Mouse (Mus musculus): ENCODE measurements around the gene Cmss1. TPM values are rescaled to one million over a fixed set of nuclear protein-coding genes. Genes with fewer than 3 reads are reported as not detected.

The Cmss1 gene
- polyA plus RNA-seq, 1 experiment from 2014 or later = 51.4 TPM

DNA sequence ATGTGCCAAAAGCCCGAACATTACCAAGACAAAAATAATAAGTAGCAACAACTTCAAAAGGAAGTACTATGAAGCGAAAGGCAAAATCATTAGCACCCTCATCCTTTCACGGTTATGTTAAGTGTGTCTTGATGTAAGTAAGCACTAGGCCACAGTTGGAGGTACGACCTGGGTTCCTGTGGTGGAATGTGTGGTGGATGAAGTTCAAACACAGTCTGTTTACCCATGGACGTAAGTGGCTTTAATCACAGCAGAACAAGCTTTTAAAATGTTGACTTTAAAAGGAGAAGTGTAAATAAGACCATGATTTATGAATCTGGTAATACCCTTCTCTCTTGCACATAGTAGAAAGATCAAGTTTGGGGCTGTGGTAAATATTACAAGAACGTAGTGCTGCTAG lies 100.5 kb downstream of the Cmss1 start:
- WGBS = 50% methylated on average over 6 of the region's 6 CpGs
- no peak for ATAC-seq (ENCODE audit: low FRiP score, low TSS enrichment)
- no peak overlapping the region for H3K27ac ChIP-seq (ENCODE audit: low read length)

GRCm38 (mm10) chr16:57504728-57505127 lies 101.9 kb downstream of the Cmss1 start:
- H3K9me3 ChIP-seq (ENCODE audit: low read length) = no peaks in the 10 kb centered on the region
- H3K27ac ChIP-seq (ENCODE audit: low read length) = no peak overlapping the region
- 90% methylated on average over 4 of the region's 4 CpGs for WGBS
- H3K9ac ChIP-seq (replicated peaks; ENCODE audit: low read length) = no peak overlapping the region
- H3K4me3 ChIP-seq (ENCODE audit: low read length) = no peak overlapping the region
- H3K36me3 ChIP-seq (ENCODE audit: insufficient read depth, low read length) = no peaks in the 10 kb centered on the region
- no peak overlapping the region for H3K4me2 ChIP-seq (replicated peaks; ENCODE audit: low read depth, low read length)
- H3K4me1 ChIP-seq (ENCODE audit: insufficient read depth, low read length) = peaks cover 3% of the 10 kb centered on the region; the same call in 1 of the 2 replicates
- ATAC-seq (ENCODE audit: low FRiP score, low TSS enrichment) = no peak
- no peaks in the 10 kb centered on the region for H3K27me3 ChIP-seq (ENCODE audit: insufficient read depth, low read length)

More for the DNA sequence above, 100.5 kb downstream of the Cmss1 start:
- H3K4me3 ChIP-seq (ENCODE audit: low read length) = no peak overlapping the region
- H3K4me1 ChIP-seq (ENCODE audit: insufficient read depth, low read length) = peaks cover 3% of the 10 kb centered on the region; the same call in 1 of the 2 replicates
- no peak overlapping the region for H3K9ac ChIP-seq (replicated peaks; ENCODE audit: low read length)
- no peaks in the 10 kb centered on the region for H3K27me3 ChIP-seq (ENCODE audit: insufficient read depth, low read length)
- H3K4me2 ChIP-seq (replicated peaks; ENCODE audit: low read depth, low read length) = no peak overlapping the region
- no peaks in the 10 kb centered on the region for H3K9me3 ChIP-seq (ENCODE audit: low read length)
- no peaks in the 10 kb centered on the region for H3K36me3 ChIP-seq (ENCODE audit: insufficient read depth, low read length)

DNA sequence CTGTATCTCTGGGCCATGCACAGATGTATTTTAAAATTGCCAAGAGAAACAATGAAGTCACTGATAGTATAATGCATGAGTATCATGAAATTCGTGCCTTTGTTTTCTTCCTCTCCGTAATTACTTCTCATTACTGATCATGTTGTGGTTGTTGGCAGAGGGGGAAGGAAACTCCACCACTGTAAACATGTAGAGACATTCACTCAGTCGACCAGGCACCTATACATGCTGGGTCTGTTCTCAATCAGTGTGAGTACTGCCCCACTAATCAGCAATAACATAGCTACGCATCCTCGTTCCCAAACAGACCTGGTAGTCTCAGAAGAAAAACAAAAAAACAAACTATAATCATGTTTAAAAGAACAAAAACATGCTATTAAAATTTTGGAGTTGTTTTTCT lies 103.9 kb downstream of the Cmss1 start:
- ATAC-seq (ENCODE audit: low FRiP score, low TSS enrichment) = no peak
- Histone ChIP-seq H3K4me3 (ENCODE audit: low read length) (no peak overlapping the region), H3K27ac (ENCODE audit: low read length) (no peak overlapping the region), H3K9me3 (ENCODE audit: low read length) (no peaks in the 10 kb centered on the region), H3K4me1 (ENCODE audit: insufficient read depth, low read length) (peaks cover 3% of the 10 kb centered on the region; the same call in 1 of the 2 replicates), H3K27me3 (ENCODE audit: insufficient read depth, low read length) (no peaks in the 10 kb centered on the region), H3K36me3 (ENCODE audit: insufficient read depth, low read length) (no peaks in the 10 kb centered on the region), H3K9ac (replicated peaks; ENCODE audit: low read length) (no peak overlapping the region), H3K4me2 (replicated peaks; ENCODE audit: low read depth, low read length) (no peak overlapping the region)
- 67% methylated on average over 5 of the region's 5 CpGs for WGBS

- peaks cover 3% of the 10 kb centered on the region; the same call in 1 of the 2 replicates for H3K4me1 ChIP-seq (ENCODE audit: insufficient read depth, low read length)
- ATAC-seq (ENCODE audit: low FRiP score, low TSS enrichment) = no peak
- no peak overlapping the region for H3K9ac ChIP-seq (replicated peaks; ENCODE audit: low read length)
- 41% methylated on average over 2 of the region's 2 CpGs for WGBS
- no peaks in the 10 kb centered on the region for H3K27me3 ChIP-seq (ENCODE audit: insufficient read depth, low read length)
- no peak overlapping the region for H3K4me2 ChIP-seq (replicated peaks; ENCODE audit: low read depth, low read length)
- H3K9me3 ChIP-seq (ENCODE audit: low read length) = no peaks in the 10 kb centered on the region
- no peak overlapping the region for H3K27ac ChIP-seq (ENCODE audit: low read length)
- H3K4me3 ChIP-seq (ENCODE audit: low read length) = no peak overlapping the region
- no peaks in the 10 kb centered on the region for H3K36me3 ChIP-seq (ENCODE audit: insufficient read depth, low read length)
Measured at GRCm38 (mm10) chr16:57502230-57502629, 104.4 kb downstream of the Cmss1 start.

GRCm38 (mm10) chr16:57500851-57501250 lies 105.8 kb downstream of the Cmss1 start:
- H3K36me3 ChIP-seq (ENCODE audit: insufficient read depth, low read length) = no peaks in the 10 kb centered on the region
- no peak overlapping the region for H3K27ac ChIP-seq (ENCODE audit: low read length)
- no peak overlapping the region for H3K9ac ChIP-seq (replicated peaks; ENCODE audit: low read length)
- no peak for ATAC-seq (ENCODE audit: low FRiP score, low TSS enrichment)
- H3K4me1 ChIP-seq (ENCODE audit: insufficient read depth, low read length) = peaks cover 3% of the 10 kb centered on the region; the same call in 1 of the 2 replicates
- H3K9me3 ChIP-seq (ENCODE audit: low read length) = no peaks in the 10 kb centered on the region
- no peak overlapping the region for H3K4me3 ChIP-seq (ENCODE audit: low read length)
- 30% methylated on average over 3 of the region's 3 CpGs for WGBS
- H3K27me3 ChIP-seq (ENCODE audit: insufficient read depth, low read length) = no peaks in the 10 kb centered on the region
- H3K4me2 ChIP-seq (replicated peaks; ENCODE audit: low read depth, low read length) = no peak overlapping the region

GRCm38 (mm10) chr16:57496437-57497173 lies 110.1 kb downstream of the Cmss1 start:
- 79% methylated on average over 10 of the region's 10 CpGs for WGBS
- no peaks in the 10 kb centered on the region for H3K36me3 ChIP-seq (ENCODE audit: insufficient read depth, low read length)
- H3K27me3 ChIP-seq (ENCODE audit: insufficient read depth, low read length) = no peaks in the 10 kb centered on the region
- no peak overlapping the region for H3K4me3 ChIP-seq (ENCODE audit: low read length)
- H3K4me2 ChIP-seq (replicated peaks; ENCODE audit: low read depth, low read length) = no peak overlapping the region
- no peak overlapping the region for H3K27ac ChIP-seq (ENCODE audit: low read length)
- no peaks in the 10 kb centered on the region for H3K9me3 ChIP-seq (ENCODE audit: low read length)
- no peaks in the 10 kb centered on the region for H3K4me1 ChIP-seq (ENCODE audit: insufficient read depth, low read length)
- H3K9ac ChIP-seq (replicated peaks; ENCODE audit: low read length) = no peak overlapping the region
- ATAC-seq (ENCODE audit: low FRiP score, low TSS enrichment) = no peak

- Histone ChIP-seq H3K4me2 (replicated peaks; ENCODE audit: low read depth, low read length) (no peak overlapping the region), H3K9me3 (ENCODE audit: low read length) (no peaks in the 10 kb centered on the region), H3K4me3 (ENCODE audit: low read length) (no peak overlapping the region), H3K27ac (ENCODE audit: low read length) (no peak overlapping the region), H3K36me3 (ENCODE audit: insufficient read depth, low read length) (no peaks in the 10 kb centered on the region), H3K27me3 (ENCODE audit: insufficient read depth, low read length) (no peaks in the 10 kb centered on the region), H3K9ac (replicated peaks; ENCODE audit: low read length) (no peak overlapping the region), H3K4me1 (ENCODE audit: insufficient read depth, low read length) (no peaks in the 10 kb centered on the region)
- no peak for ATAC-seq (ENCODE audit: low FRiP score, low TSS enrichment)
- WGBS = 68% methylated on average over 10 of the region's 10 CpGs
Measured at GRCm38 (mm10) chr16:57495476-57496203, 111.0 kb downstream of the Cmss1 start.

GRCm38 (mm10) chr16:57491853-57492252 lies 114.8 kb downstream of the Cmss1 start:
- H3K27me3 ChIP-seq (ENCODE audit: insufficient read depth, low read length) = no peaks in the 10 kb centered on the region
- H3K9ac ChIP-seq (replicated peaks; ENCODE audit: low read length) = no peak overlapping the region
- H3K36me3 ChIP-seq (ENCODE audit: insufficient read depth, low read length) = no peaks in the 10 kb centered on the region
- H3K9me3 ChIP-seq (ENCODE audit: low read length) = no peaks in the 10 kb centered on the region
- WGBS = 90% methylated on average over 4 of the region's 4 CpGs
- H3K4me1 ChIP-seq (ENCODE audit: insufficient read depth, low read length) = peaks cover 13% of the 10 kb centered on the region; the same call in 1 of the 2 replicates
- ATAC-seq (ENCODE audit: low FRiP score, low TSS enrichment) = no peak
- no peak overlapping the region for H3K4me2 ChIP-seq (replicated peaks; ENCODE audit: low read depth, low read length)
- no peak overlapping the region for H3K4me3 ChIP-seq (ENCODE audit: low read length)
- no peak overlapping the region for H3K27ac ChIP-seq (ENCODE audit: low read length)

- WGBS = 90% methylated on average over 8 of the region's 8 CpGs
- Histone ChIP-seq H3K4me2 (replicated peaks; ENCODE audit: low read depth, low read length) (no peak overlapping the region), H3K27me3 (ENCODE audit: insufficient read depth, low read length) (no peaks in the 10 kb centered on the region), H3K4me1 (ENCODE audit: insufficient read depth, low read length) (peaks cover 19% of the 10 kb centered on the region; the same call in 1 of the 2 replicates), H3K4me3 (ENCODE audit: low read length) (no peak overlapping the region), H3K9ac (replicated peaks; ENCODE audit: low read length) (no peak overlapping the region), H3K27ac (ENCODE audit: low read length) (no peak overlapping the region), H3K36me3 (ENCODE audit: insufficient read depth, low read length) (no peaks in the 10 kb centered on the region), H3K9me3 (ENCODE audit: low read length) (no peaks in the 10 kb centered on the region)
- no peak for ATAC-seq (ENCODE audit: low FRiP score, low TSS enrichment)
Measured at GRCm38 (mm10) chr16:57490691-57491090, 116.0 kb downstream of the Cmss1 start.

DNA sequence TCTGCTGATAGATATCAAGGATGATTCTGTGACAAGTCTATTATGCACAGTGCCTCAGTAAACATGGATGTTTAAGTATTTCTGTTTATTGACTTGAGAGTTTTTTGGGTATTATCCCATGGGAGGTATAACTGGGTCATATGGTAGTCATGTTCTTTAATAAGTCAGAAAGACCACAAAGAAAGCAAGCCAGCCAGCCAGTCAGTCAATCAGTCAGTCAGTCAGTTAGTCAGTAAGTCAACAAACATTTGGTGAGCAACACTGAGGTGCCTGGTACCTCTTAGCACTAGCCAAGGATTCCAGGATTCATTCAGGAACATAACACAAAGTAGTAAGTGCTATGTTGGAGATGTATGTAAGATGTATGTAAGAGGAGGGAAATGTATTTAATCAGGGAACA lies 118.0 kb downstream of the Cmss1 start:
- no peak overlapping the region for H3K4me2 ChIP-seq (replicated peaks; ENCODE audit: low read depth, low read length)
- no peak overlapping the region for H3K9ac ChIP-seq (replicated peaks; ENCODE audit: low read length)
- H3K4me3 ChIP-seq (ENCODE audit: low read length) = no peak overlapping the region
- peaks cover 21% of the 10 kb centered on the region; the same call in 1 of the 2 replicates for H3K4me1 ChIP-seq (ENCODE audit: insufficient read depth, low read length)
- H3K36me3 ChIP-seq (ENCODE audit: insufficient read depth, low read length) = no peaks in the 10 kb centered on the region
- no peak for ATAC-seq (ENCODE audit: low FRiP score, low TSS enrichment)
- H3K27ac ChIP-seq (ENCODE audit: low read length) = no peak overlapping the region
- H3K27me3 ChIP-seq (ENCODE audit: insufficient read depth, low read length) = no peaks in the 10 kb centered on the region
- H3K9me3 ChIP-seq (ENCODE audit: low read length) = no peaks in the 10 kb centered on the region
